Mouse (Mus musculus) bone marrow macrophage, adult 2 months (primary cell): ENCODE measurements around the gene Shisa7.

Experiments used
- CTCF ChIP-seq: IDR thresholded peaks from 2 replicates; pipeline ENCODE4 v1.5.1; 2012; ENCODE audit warnings: low read depth, mild to moderate bottlenecking, low read length, moderate library complexity
- POLR2A ChIP-seq: IDR thresholded peaks from 2 replicates; pipeline ENCODE4 v1.6.1; 2012; ENCODE audit warnings: mild to moderate bottlenecking, low read depth, low read length, borderline replicate concordance

- TF ChIP-seq CTCF (no peak), POLR2A (no peak)
Observed at GRCm38 (mm10) chr7:4856508-4856907, 12.0 kb upstream of the Shisa7 start.
